Mouse (Mus musculus): ENCODE data around the gene Fgd5.

The Fgd5 gene

GRCm38 (mm10) chr6:92003646-92004045, 25.0 kb downstream of the Fgd5 start:
- in situ Hi-C loops (cut with MboI; ENCODE audit: low pct_unique_long_range_greater_than_20kb in 1 of 2, low sequenced_read_pairs in 2 of 2, unreplicated experiment in 1 of 2), result no loop called here

- in situ Hi-C loops (cut with MboI; ENCODE audit: low pct_unique_long_range_greater_than_20kb in 1 of 2, low sequenced_read_pairs in 2 of 2, unreplicated experiment in 1 of 2), result no loop called here
Observed at GRCm38 (mm10) chr6:92004137-92004805, 25.6 kb downstream of the Fgd5 start.

GRCm38 (mm10) chr6:92004806-92005205, 26.1 kb downstream of the Fgd5 start:
- in situ Hi-C loops (cut with MboI; ENCODE audit: low pct_unique_long_range_greater_than_20kb in 1 of 2, low sequenced_read_pairs in 2 of 2, unreplicated experiment in 1 of 2), result no loop called here

GRCm38 (mm10) chr6:92010895-92011294, 32.2 kb downstream of the Fgd5 start:
- in situ Hi-C loops (cut with MboI; ENCODE audit: low pct_unique_long_range_greater_than_20kb in 1 of 2, low sequenced_read_pairs in 2 of 2, unreplicated experiment in 1 of 2), result no loop called here

GRCm38 (mm10) chr6:92012413-92012812, 33.7 kb downstream of the Fgd5 start:
- in situ Hi-C loops (cut with MboI; ENCODE audit: low pct_unique_long_range_greater_than_20kb in 1 of 2, low sequenced_read_pairs in 2 of 2, unreplicated experiment in 1 of 2), result no loop called here

- in situ Hi-C loops (cut with MboI; ENCODE audit: low pct_unique_long_range_greater_than_20kb in 1 of 2, low sequenced_read_pairs in 2 of 2, unreplicated experiment in 1 of 2), result no loop called here
Observed at GRCm38 (mm10) chr6:92013035-92013434, 34.4 kb downstream of the Fgd5 start.

GRCm38 (mm10) chr6:92013620-92014019, 34.9 kb downstream of the Fgd5 start:
- in situ Hi-C loops (cut with MboI; ENCODE audit: low pct_unique_long_range_greater_than_20kb in 1 of 2, low sequenced_read_pairs in 2 of 2, unreplicated experiment in 1 of 2), result no loop called here

GRCm38 (mm10) chr6:92014936-92015335, 36.3 kb downstream of the Fgd5 start:
- in situ Hi-C loops (cut with MboI; ENCODE audit: low pct_unique_long_range_greater_than_20kb in 1 of 2, low sequenced_read_pairs in 2 of 2, unreplicated experiment in 1 of 2), result no loop called here

GRCm38 (mm10) chr6:92015848-92016247, 37.2 kb downstream of the Fgd5 start:
- in situ Hi-C loops (cut with MboI; ENCODE audit: low pct_unique_long_range_greater_than_20kb in 1 of 2, low sequenced_read_pairs in 2 of 2, unreplicated experiment in 1 of 2), result no loop called here

- in situ Hi-C loops (cut with MboI; ENCODE audit: low pct_unique_long_range_greater_than_20kb in 1 of 2, low sequenced_read_pairs in 2 of 2, unreplicated experiment in 1 of 2), result no loop called here
Observed at GRCm38 (mm10) chr6:92016738-92017137, 38.1 kb downstream of the Fgd5 start.

- in situ Hi-C loops (cut with MboI; ENCODE audit: low pct_unique_long_range_greater_than_20kb in 1 of 2, low sequenced_read_pairs in 2 of 2, unreplicated experiment in 1 of 2), result no loop called here
Observed at GRCm38 (mm10) chr6:92018421-92018820, 39.7 kb downstream of the Fgd5 start.

GRCm38 (mm10) chr6:92021061-92021460, 42.4 kb downstream of the Fgd5 start:
- in situ Hi-C loops (cut with MboI; ENCODE audit: low pct_unique_long_range_greater_than_20kb in 1 of 2, low sequenced_read_pairs in 2 of 2, unreplicated experiment in 1 of 2), result no loop called here

- in situ Hi-C loops (cut with MboI; ENCODE audit: low pct_unique_long_range_greater_than_20kb in 1 of 2, low sequenced_read_pairs in 2 of 2, unreplicated experiment in 1 of 2), result no loop called here
Observed at GRCm38 (mm10) chr6:92021506-92021905, 42.8 kb downstream of the Fgd5 start.

GRCm38 (mm10) chr6:92025252-92025651, 46.6 kb downstream of the Fgd5 start:
- in situ Hi-C loops (cut with MboI; ENCODE audit: low pct_unique_long_range_greater_than_20kb in 1 of 2, low sequenced_read_pairs in 2 of 2, unreplicated experiment in 1 of 2), result no loop called here

- in situ Hi-C loops (cut with MboI; ENCODE audit: low pct_unique_long_range_greater_than_20kb in 1 of 2, low sequenced_read_pairs in 2 of 2, unreplicated experiment in 1 of 2), result no loop called here
Observed at GRCm38 (mm10) chr6:92027379-92027778, 48.7 kb downstream of the Fgd5 start.

- in situ Hi-C loops (cut with MboI; ENCODE audit: low pct_unique_long_range_greater_than_20kb in 1 of 2, low sequenced_read_pairs in 2 of 2, unreplicated experiment in 1 of 2), result no loop called here
Observed at GRCm38 (mm10) chr6:92030646-92031045, 52.0 kb downstream of the Fgd5 start.

GRCm38 (mm10) chr6:92034713-92035112, 56.0 kb downstream of the Fgd5 start:
- in situ Hi-C loops (cut with MboI; ENCODE audit: low pct_unique_long_range_greater_than_20kb in 1 of 2, low sequenced_read_pairs in 2 of 2, unreplicated experiment in 1 of 2), result no loop called here

- in situ Hi-C loops (cut with MboI; ENCODE audit: low pct_unique_long_range_greater_than_20kb in 1 of 2, low sequenced_read_pairs in 2 of 2, unreplicated experiment in 1 of 2), result no loop called here
Observed at GRCm38 (mm10) chr6:92036372-92036771, 57.7 kb downstream of the Fgd5 start.

GRCm38 (mm10) chr6:92038158-92038557, 59.5 kb downstream of the Fgd5 start:
- in situ Hi-C loops (cut with MboI; ENCODE audit: low pct_unique_long_range_greater_than_20kb in 1 of 2, low sequenced_read_pairs in 2 of 2, unreplicated experiment in 1 of 2), result no loop called here

- in situ Hi-C loops (cut with MboI; ENCODE audit: low pct_unique_long_range_greater_than_20kb in 1 of 2, low sequenced_read_pairs in 2 of 2, unreplicated experiment in 1 of 2), result no loop called here
Observed at GRCm38 (mm10) chr6:92041271-92041670, 62.6 kb downstream of the Fgd5 start.

GRCm38 (mm10) chr6:92042055-92042454, 63.4 kb downstream of the Fgd5 start:
- in situ Hi-C loops (cut with MboI; ENCODE audit: low pct_unique_long_range_greater_than_20kb in 1 of 2, low sequenced_read_pairs in 2 of 2, unreplicated experiment in 1 of 2), result no loop called here

All from mouse embryonic stem cell (cell line).